Mouse (Mus musculus) embryonic stem cell, embryonic (primary cell): ENCODE data around the gene Alpl.

Experiments used
- CTCF ChIA-PET, 4 experiments: fragments of 300-600 bp in 2 of 4; fragments of 350-600 bp in 2 of 4; sonication (Branson Sonifier 250); formaldehyde crosslinking; loops; one replicate each; lab custom pipeline; 2022; ENCODE audit warnings: inconsistent platforms in 2 of 4; lab: Charles Lee
- POLR2A ChIA-PET, 4 experiments: fragments of 300-600 bp in 2 of 4; fragments of 350-600 bp in 2 of 4; sonication (Branson Sonifier 250); formaldehyde crosslinking; loops; one replicate each; lab custom pipeline; 2022; ENCODE audit warnings: antibody characterized with exemption in 4 of 4, inconsistent platforms in 1 of 4; lab: Charles Lee

The Alpl gene

DNA sequence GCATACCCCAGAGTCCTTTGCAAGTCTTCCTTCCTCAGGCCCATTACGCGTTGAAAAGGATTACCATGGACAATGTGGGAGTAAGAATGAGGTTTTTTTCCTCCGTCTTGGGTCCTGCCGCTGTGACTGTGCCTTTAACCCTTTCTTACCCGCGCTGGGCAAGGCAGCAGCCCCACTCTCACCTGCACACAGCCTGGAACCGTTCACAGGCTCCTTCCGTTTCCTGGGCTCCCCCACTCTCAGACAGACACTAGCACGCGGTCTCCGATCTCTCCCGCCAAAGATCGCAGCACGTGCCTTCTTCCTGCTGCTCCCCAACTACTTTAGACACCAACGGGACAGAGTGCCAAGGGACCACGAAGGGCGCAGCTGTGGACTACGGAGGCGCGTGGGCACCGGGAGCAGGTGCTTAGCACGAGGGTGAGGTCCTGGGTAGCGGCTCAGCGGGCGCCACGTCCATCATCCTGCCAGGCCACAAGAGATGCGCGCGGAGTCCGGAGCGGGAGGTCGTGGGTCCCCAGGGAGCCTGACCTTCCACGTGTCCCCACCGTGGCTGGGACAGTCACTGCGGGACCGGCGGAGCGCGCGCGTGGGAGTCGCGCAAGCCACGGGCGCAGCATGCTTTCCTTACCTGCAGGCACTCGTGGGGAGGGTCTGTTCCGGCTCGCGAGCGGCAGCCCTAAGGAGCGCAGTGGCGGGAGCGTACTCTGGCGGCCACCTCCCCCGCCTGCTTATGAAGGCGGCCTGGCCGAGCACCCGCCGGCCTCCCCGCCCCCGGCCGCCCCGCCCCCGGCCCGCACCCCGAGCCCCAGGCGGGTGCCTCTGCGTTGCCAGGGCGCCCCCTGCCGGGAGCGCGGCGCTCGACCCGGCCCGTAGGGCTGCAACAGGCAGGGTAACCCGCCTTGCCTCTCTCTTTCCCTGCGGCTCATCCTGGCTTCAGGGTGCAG is at the start of gene Alpl:
Gene Alpl, minus strand, starts transcription at position 774 of the 947 bp plus-strand sequence.
- ChIA-PET POLR2A (interaction anchor here in 3 of 4 experiments (0.6 to 16.4 kb wide), 14 partner anchors 12 to 94 kb away, joined by 3 to 346 read pairs (median 6); no protein-coding TSS in a partner anchor), CTCF (interaction anchor here in 3 of 4 experiments (0.6 to 2.6 kb wide), 5 partner anchors 29 to 907 kb away, joined by 3 to 7 read pairs (median 5); no protein-coding TSS in a partner anchor)

DNA sequence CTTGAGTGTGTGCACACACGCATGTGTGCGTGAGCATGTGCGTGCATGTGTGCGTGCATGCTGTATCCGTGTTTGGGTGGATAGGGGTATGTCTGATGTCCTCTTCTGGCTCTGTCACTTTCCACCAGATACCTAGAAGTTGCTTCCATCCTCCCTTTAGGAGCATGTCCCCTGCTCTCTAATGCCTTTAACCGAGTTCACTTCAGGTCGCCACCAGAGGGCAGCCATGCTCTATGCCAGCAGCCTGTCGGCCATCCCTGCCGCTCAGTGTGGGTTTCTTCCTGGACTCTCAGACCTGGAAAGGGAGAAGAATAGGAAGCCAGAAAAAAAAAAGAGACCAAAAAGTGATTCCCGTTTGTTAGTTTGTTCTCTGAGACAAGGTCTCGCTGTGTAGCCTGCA is 48.5 kb upstream of the Alpl start:
- POLR2A ChIA-PET, result no interaction called here
- CTCF ChIA-PET, result interaction anchor here in 1 of 4 experiments (0.7 kb wide), 1 partner anchor 9 kb away, joined by 3 read pairs; no protein-coding TSS in a partner anchor

GRCm38 (mm10) chr4:137839452-137839851 is 43.3 kb upstream of the Alpl start:
- POLR2A ChIA-PET, result interaction anchor here in 2 of 4 experiments (0.7 to 1.5 kb wide), 2 partner anchors 9 to 49 kb away, joined by 3 to 4 read pairs; no protein-coding TSS in a partner anchor
- CTCF ChIA-PET, result interaction anchor here (0.7 to 3.0 kb wide), 8 partner anchors 12 to 110 kb away, joined by 3 to 11 read pairs (median 4); no protein-coding TSS in a partner anchor

DNA sequence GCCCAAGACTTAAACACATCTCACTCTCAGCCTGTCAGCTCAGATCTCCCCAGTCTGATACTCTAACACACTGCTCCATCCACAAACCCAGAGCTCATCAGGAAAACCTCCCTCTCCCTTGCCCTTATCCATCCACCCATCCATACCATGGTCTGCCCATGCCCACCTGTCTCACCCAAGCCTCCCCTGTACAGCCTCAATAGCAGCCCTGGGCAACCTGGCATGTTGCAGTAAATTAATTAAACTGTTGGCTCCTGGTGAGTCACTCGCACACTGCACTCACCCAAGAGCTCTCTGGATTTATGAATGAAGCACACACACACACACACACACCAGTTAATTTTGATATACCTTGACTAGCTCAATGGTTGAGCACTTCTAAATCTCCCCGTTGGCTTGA is 42.6 kb upstream of the Alpl start:
- ChIA-PET CTCF (interaction anchor here (0.5 to 3.8 kb wide), 17 partner anchors 8 to 480 kb away, joined by 3 to 16 read pairs (median 4); partner anchors contain the start of gene Ece1 (in 1 of the 4)), POLR2A (interaction anchor here in 2 of 4 experiments (0.7 to 1.5 kb wide), 2 partner anchors 8 to 48 kb away, joined by 3 to 4 read pairs; no protein-coding TSS in a partner anchor)

DNA sequence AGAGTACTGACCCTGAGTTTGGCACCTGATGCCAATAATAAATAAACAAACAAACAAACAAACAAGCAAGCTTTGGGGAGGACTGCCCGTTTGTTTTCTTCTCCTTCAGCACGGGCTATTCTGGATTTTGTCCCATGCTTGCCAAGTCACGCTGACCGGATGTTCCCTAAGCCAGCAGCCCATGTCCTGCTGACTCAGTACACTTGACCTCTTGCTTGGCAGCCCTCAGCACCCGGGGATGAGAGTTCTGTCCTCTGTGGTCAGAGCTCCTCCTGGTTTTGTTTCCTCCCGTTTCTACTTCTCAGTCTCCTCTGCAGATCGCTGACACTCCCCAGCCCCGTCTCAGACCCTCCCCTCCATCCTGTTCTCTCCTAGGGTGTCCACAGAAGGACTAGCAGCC is 41.6 kb upstream of the Alpl start:
- ChIA-PET CTCF (interaction anchor here in 3 of 4 experiments (0.6 to 3.8 kb wide), 10 partner anchors 36 to 153 kb away, joined by 3 to 48 read pairs (median 3); no protein-coding TSS in a partner anchor), POLR2A (no interaction called here)

GRCm38 (mm10) chr4:137836741-137837140 is 40.6 kb upstream of the Alpl start:
- POLR2A ChIA-PET, result interaction anchor here in 3 of 4 experiments (0.6 to 2.8 kb wide), 11 partner anchors 35 to 1114 kb away, joined by 3 to 12 read pairs (median 4); no protein-coding TSS in a partner anchor
- CTCF ChIA-PET, result interaction anchor here (0.6 to 3.8 kb wide), 38 partner anchors 11 to 329 kb away, joined by 3 to 48 read pairs (median 6); partner anchors contain the start of gene Ece1 (in 1 of the 4)

- CTCF ChIA-PET, result interaction anchor here (0.5 to 3.8 kb wide), 131 partner anchors 9 to 1926 kb away, joined by 3 to 48 read pairs (median 4); partner anchors contain the start of genes Alpl (in 1 of the 4) and Ece1 (in 1 of the 4)
- POLR2A ChIA-PET, result interaction anchor here in 3 of 4 experiments (0.6 to 2.8 kb wide), 37 partner anchors 20 to 460 kb away, joined by 3 to 13 read pairs (median 3); partner anchors contain the start of gene Ece1 (in 1 of the 3)
Observed at GRCm38 (mm10) chr4:137835624-137836337, 39.6 kb upstream of the Alpl start.

- POLR2A ChIA-PET, result interaction anchor here in 3 of 4 experiments (0.7 to 1.8 kb wide), 8 partner anchors 17 to 690 kb away, joined by 3 to 6 read pairs (median 3); no protein-coding TSS in a partner anchor
- CTCF ChIA-PET, result interaction anchor here (0.6 to 1.8 kb wide), 5 partner anchors 30 to 481 kb away, joined by 3 to 5 read pairs (median 3); no protein-coding TSS in a partner anchor
Observed at GRCm38 (mm10) chr4:137831598-137831997, 35.4 kb upstream of the Alpl start.

DNA sequence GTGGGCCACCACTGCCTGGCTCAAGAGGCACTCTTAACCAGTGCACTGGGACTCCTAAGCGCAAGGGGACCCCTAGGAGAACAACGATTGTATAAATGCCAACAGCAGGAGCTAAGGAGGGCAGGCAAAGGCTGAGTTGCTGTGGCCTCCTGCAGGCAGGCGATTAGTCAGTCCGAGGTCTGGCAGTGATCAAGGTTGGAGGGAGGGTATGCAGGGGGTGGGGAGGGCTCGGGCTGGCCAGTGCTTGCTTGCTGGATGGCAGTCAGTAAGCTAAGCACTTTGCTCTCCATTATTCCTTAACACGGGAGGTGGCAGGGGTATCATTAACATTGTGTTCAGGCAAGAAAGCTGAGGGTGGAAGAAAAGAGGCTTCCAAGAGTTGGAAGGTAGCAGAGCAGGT is 34.2 kb upstream of the Alpl start:
- POLR2A ChIA-PET, result interaction anchor here in 3 of 4 experiments (0.8 to 1.8 kb wide), 15 partner anchors 9 to 111 kb away, joined by 3 to 6 read pairs (median 3); no protein-coding TSS in a partner anchor

DNA sequence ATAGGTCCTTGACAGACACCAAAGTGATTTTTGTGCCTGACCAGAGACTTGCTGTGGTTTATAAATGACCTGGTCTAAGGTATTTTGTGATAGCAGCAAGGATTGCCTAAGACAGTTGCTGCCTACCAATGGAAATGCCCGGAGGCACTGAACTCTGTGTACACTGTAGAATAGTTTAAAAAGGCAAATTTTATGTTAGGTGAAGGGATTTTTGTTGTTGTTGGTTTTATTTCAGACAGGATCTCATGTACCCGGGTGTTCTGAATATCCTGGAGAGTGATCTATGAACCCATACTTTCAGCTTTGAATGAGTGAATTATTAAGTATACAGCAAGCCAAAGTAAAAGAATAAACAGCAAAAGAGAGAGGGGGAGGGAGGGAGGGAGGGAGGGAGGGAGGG is 28.7 kb upstream of the Alpl start:
- ChIA-PET CTCF (interaction anchor here in 1 of 4 experiments (1.3 kb wide), 1 partner anchor 11 kb away, joined by 3 read pairs; no protein-coding TSS in a partner anchor), POLR2A (no interaction called here)

More for the DNA sequence above, 34.2 kb upstream of the Alpl start:
- CTCF ChIA-PET, result interaction anchor here (0.6 to 1.8 kb wide), 13 partner anchors 9 to 1814 kb away, joined by 3 to 7 read pairs (median 3); no protein-coding TSS in a partner anchor

GRCm38 (mm10) chr4:137823542-137823941 is 27.4 kb upstream of the Alpl start:
- ChIA-PET CTCF (interaction anchor here in 1 of 4 experiments (1.4 kb wide), 1 partner anchor 12 kb away, joined by 3 read pairs; no protein-coding TSS in a partner anchor), POLR2A (no interaction called here)

DNA sequence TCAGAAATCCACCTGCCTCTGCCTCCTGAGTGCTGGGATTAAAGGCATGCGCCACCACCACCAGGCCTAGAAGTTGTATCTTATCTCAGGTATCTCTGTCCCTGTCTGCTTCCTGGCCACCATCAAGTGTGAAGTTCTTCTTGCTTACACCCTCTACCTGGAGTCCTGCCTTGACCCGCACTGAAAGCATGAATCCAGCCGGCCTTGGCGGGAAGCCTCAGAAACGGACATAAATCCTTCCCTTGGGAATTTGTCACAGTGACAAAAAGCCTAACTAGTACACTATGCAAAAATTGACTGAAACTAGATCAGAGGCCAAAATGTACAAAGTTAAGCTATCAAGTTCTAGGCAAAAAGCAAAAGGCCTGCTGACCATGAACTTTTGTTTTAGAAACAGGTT is 26.4 kb upstream of the Alpl start:
- CTCF ChIA-PET, result interaction anchor here in 1 of 4 experiments (0.7 kb wide), 1 partner anchor 85 kb away, joined by 3 read pairs; no protein-coding TSS in a partner anchor
- POLR2A ChIA-PET, result interaction anchor here in 1 of 4 experiments (0.7 kb wide), 1 partner anchor 587 kb away, joined by 3 read pairs; no protein-coding TSS in a partner anchor

DNA sequence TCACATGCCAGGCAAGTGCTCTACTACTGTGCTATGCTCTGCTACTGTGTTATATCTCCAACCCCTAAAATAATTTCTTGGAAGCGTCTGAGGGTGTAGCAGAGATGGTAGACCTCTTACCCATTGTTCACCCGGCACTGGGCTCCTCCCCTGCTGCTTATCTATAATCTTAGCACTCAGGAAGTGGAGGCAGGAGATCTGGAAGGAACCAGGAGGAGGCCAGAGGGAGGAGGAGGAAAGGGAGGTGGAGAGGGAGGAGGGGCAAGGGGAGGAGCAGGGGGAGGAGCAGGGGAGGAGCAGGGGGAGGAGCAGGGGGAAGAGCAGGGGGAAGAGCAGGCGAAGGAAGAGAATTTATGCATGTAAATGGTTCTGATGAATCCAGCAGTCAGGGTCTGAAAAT is 24.5 kb upstream of the Alpl start:
- POLR2A ChIA-PET, result interaction anchor here in 2 of 4 experiments (0.8 to 1.0 kb wide), 2 partner anchors 9 to 21 kb away, joined by 3 to 9 read pairs; no protein-coding TSS in a partner anchor

GRCm38 (mm10) chr4:137819487-137819886 is 23.3 kb upstream of the Alpl start:
- CTCF ChIA-PET, result interaction anchor here in 3 of 4 experiments (0.6 to 1.8 kb wide), 4 partner anchors 8 to 38 kb away, joined by 4 read pairs; no protein-coding TSS in a partner anchor
- POLR2A ChIA-PET, result interaction anchor here in 2 of 4 experiments (0.6 to 1.0 kb wide), 4 partner anchors 18 to 979 kb away, joined by 3 read pairs; no protein-coding TSS in a partner anchor

More for the DNA sequence above, 24.5 kb upstream of the Alpl start:
- CTCF ChIA-PET, result no interaction called here

DNA sequence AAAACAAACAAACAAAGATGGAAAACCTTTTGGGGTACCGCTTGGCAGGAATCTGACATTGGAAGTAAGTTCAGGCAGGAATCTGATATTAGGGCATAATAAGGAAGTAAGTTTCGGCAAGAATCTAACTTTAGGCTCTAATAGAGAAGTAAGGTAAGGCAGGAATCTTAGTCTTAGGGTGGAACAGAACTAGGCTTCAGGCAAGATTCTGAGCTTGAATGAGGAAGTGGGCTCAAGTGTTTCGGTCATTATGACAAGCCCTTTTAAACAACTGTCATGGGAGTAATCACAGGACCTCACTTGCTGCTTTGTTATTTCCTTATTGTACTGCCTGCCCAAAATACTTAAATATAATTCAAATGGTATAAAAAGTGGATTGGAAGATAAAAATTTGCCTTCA is 22.2 kb upstream of the Alpl start:
- CTCF ChIA-PET, result interaction anchor here in 2 of 4 experiments (1.7 to 1.8 kb wide), 2 partner anchors 17 to 18 kb away, joined by 4 read pairs; no protein-coding TSS in a partner anchor
- POLR2A ChIA-PET, result interaction anchor here in 1 of 4 experiments (1.0 to 1.1 kb wide), 2 partner anchors 13 to 17 kb away, joined by 3 read pairs; no protein-coding TSS in a partner anchor

GRCm38 (mm10) chr4:137816216-137816615 is 20.0 kb upstream of the Alpl start:
- POLR2A ChIA-PET, result interaction anchor here in 1 of 4 experiments (1.4 kb wide), 1 partner anchor 19 kb away, joined by 3 read pairs; no protein-coding TSS in a partner anchor
- CTCF ChIA-PET, result interaction anchor here in 1 of 4 experiments (1.4 kb wide), 1 partner anchor 72 kb away, joined by 3 read pairs; no protein-coding TSS in a partner anchor
